Comparison of ENCODE assay signal across 8 mouse cellular contexts in the genomic region with DNA sequence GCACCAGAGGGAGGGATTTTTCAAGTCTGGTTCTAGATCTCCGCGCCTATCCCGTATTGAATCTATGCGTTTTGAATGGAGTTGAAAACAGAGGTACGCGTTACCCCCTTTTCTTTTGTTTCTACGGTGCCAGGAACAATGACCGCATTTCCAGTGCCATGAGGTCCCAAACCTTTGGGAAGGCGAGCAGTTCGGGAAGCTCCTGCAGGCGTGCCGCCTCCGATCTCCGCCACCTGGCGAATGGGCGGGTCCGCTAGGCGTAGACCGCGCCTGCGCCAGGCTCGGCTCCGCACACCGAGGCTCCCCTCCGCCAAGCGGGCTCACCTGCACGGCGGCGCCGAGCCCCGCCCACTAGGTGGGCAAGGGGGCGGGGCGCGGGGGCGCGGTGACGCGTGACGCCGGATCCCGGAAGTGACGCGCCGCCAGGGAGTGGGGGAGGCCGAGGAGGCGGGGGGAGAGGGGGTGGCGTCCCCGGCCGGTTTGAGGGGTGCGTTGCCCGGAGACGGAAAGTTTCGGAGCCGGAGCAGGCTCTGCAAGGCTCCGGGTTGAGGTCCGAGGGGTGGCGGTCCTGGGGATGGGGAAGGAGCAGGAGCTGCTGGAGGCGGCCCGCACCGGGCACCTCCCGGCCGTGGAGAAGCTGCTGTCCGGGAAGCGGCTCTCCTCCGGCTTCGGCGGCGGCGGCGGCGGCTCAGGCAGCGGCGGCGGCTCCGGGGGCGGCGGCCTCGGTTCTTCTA. TPM values are rescaled to one million over a fixed set of nuclear protein-coding genes. Genes with fewer than 3 reads are reported as not detected.
DNase-seq lines count a peak whose midpoint lies in the region; ATAC-seq and TF ChIP-seq lines count a peak whose summit lies in the region.

A gene (plus strand): TSS at position 419 of the 734 bp plus-strand sequence.

- DNase-seq in A20 (ENCODE audit: low read depth, low spot score), result peak; percentile 91
- peak; percentile 77 to 78 for DNase-seq in heart, adult 9 months (ENCODE audit: low spot score in 2 of 2)
- peak; percentile 89 for DNase-seq in liver, embryonic 11.5 days (ENCODE audit: low spot score)
- peak; percentile 93 for DNase-seq in naive thymus-derived CD4-positive, alpha-beta T cell, adult 2 months (ENCODE audit: low read depth)

- peak within 1 kb of the TSS; percentile 89 for H3K4me2 ChIP-seq in embryonic facial prominence, embryonic 15.5 days (replicated peaks)
- peak within 1 kb of the TSS; percentile 88 for H3K4me2 ChIP-seq in kidney, embryonic 15.5 days
- H3K4me2 ChIP-seq in liver, embryonic 11.5 days, result peak within 1 kb of the TSS; percentile 88
- H3K4me2 ChIP-seq in stomach, embryonic 14.5 days (replicated peaks; ENCODE audit: low read depth, low read length), result peak within 1 kb of the TSS; percentile 89

- no peaks in the 10 kb centered on the region for H3K27me3 ChIP-seq in embryonic facial prominence, embryonic 15.5 days
- H3K27me3 ChIP-seq in kidney, embryonic 15.5 days, result no peaks in the 10 kb centered on the region
- H3K27me3 ChIP-seq in liver, embryonic 11.5 days (replicated peaks; ENCODE audit: control insufficient read depth, insufficient read depth, low read length), result no peaks in the 10 kb centered on the region
- no peaks in the 10 kb centered on the region for H3K27me3 ChIP-seq in stomach, embryonic 14.5 days (ENCODE audit: control insufficient read depth, insufficient read depth, low read length)

- no peak for TF ChIP-seq CTCF in bone marrow, adult 2 months (IDR thresholded peaks at IDR 0.05; ENCODE audit: control insufficient read depth, insufficient read depth, low read length)

- WGBS in bone marrow, adult 2 months, result under 1% methylated on average over 78 of the region's 78 CpGs
- under 1% methylated on average over 73 of the region's 78 CpGs for WGBS in embryonic facial prominence, embryonic 15.5 days
- under 1% methylated on average over 71 of the region's 78 CpGs for WGBS in kidney, embryonic 15.5 days
- WGBS in liver, embryonic 11.5 days, result under 1% methylated on average over 77 of the region's 78 CpGs
- WGBS in stomach, embryonic 14.5 days, result under 1% methylated on average over 75 of the region's 78 CpGs

- ATAC-seq in embryonic facial prominence, embryonic 15.5 days (ENCODE audit: insufficient number of reproducible peaks, low FRiP score, low TSS enrichment, low read depth), result peak; percentile 85
- peak; percentile 91 for ATAC-seq in kidney, embryonic 15.5 days (replicated peaks; ENCODE audit: low FRiP score)
- ATAC-seq in liver, embryonic 11.5 days (replicated peaks; ENCODE audit: low FRiP score), result peak; percentile 86
- peak; percentile 91 for ATAC-seq in stomach, embryonic 14.5 days (ENCODE audit: insufficient number of reproducible peaks, insufficient read depth, low FRiP score, low read depth)

- H3K9ac ChIP-seq in embryonic facial prominence, embryonic 15.5 days, result peak within 1 kb of the TSS; percentile 89
- H3K9ac ChIP-seq in kidney, embryonic 15.5 days, result peak within 1 kb of the TSS; percentile 93
- H3K9ac ChIP-seq in liver, embryonic 11.5 days (ENCODE audit: low read depth, low read length), result peak within 1 kb of the TSS; percentile 85
- H3K9ac ChIP-seq in stomach, embryonic 14.5 days (replicated peaks; ENCODE audit: low read depth, low read length), result peak within 1 kb of the TSS; percentile 71

- H3K27ac ChIP-seq in bone marrow, adult 2 months (ENCODE audit: control insufficient read depth, insufficient read depth, low read depth, low read length, poor library complexity), result peak within 1 kb of the TSS; percentile 91
- peak within 1 kb of the TSS; percentile 92 for H3K27ac ChIP-seq in embryonic facial prominence, embryonic 15.5 days (replicated peaks)
- H3K27ac ChIP-seq in kidney, embryonic 15.5 days, result peak within 1 kb of the TSS; percentile 92
- H3K27ac ChIP-seq in liver, embryonic 11.5 days (ENCODE audit: low read depth, low read length), result peak within 1 kb of the TSS; percentile 70
- peak within 1 kb of the TSS; percentile 77 for H3K27ac ChIP-seq in stomach, embryonic 14.5 days (ENCODE audit: low read length)

- H3K4me3 ChIP-seq in bone marrow, adult 2 months (replicated peaks; ENCODE audit: control insufficient read depth, low read depth, low read length), result peak within 1 kb of the TSS; percentile 85
- peak within 1 kb of the TSS; percentile 87 for H3K4me3 ChIP-seq in embryonic facial prominence, embryonic 15.5 days (replicated peaks)
- H3K4me3 ChIP-seq in kidney, embryonic 15.5 days (replicated peaks), result peak within 1 kb of the TSS; percentile 94
- peak within 1 kb of the TSS; percentile 92 for H3K4me3 ChIP-seq in liver, embryonic 11.5 days (ENCODE audit: low read depth, low read length)
- H3K4me3 ChIP-seq in stomach, embryonic 14.5 days (ENCODE audit: low read depth, low read length), result peak within 1 kb of the TSS; percentile 69

- H3K9me3 ChIP-seq in embryonic facial prominence, embryonic 15.5 days (replicated peaks), result no peaks in the 10 kb centered on the region
- no peaks in the 10 kb centered on the region for H3K9me3 ChIP-seq in kidney, embryonic 15.5 days (replicated peaks)
- H3K9me3 ChIP-seq in liver, embryonic 11.5 days (ENCODE audit: control insufficient read depth, low read length), result no peaks in the 10 kb centered on the region
- no peaks in the 10 kb centered on the region for H3K9me3 ChIP-seq in stomach, embryonic 14.5 days (ENCODE audit: control insufficient read depth, low read depth, low read length)

- TF ChIP-seq POLR2A in bone marrow, adult 2 months (IDR thresholded peaks at IDR 0.05; ENCODE audit: borderline replicate concordance, control insufficient read depth, low read depth, low read length), result no peak; the same call in 1 of the 2 replicates

- H3K4me1 ChIP-seq in bone marrow, adult 2 months (ENCODE audit: control insufficient read depth, insufficient read depth, low read length), result peaks cover 4% of the 10 kb centered on the region; the same call in 1 of the 2 replicates
- H3K4me1 ChIP-seq in embryonic facial prominence, embryonic 15.5 days, result peaks cover 37% of the 10 kb centered on the region
- peaks cover 39% of the 10 kb centered on the region for H3K4me1 ChIP-seq in kidney, embryonic 15.5 days
- H3K4me1 ChIP-seq in liver, embryonic 11.5 days (replicated peaks; ENCODE audit: control insufficient read depth, insufficient read depth, low read length), result peaks cover 16% of the 10 kb centered on the region
- peaks cover 22% of the 10 kb centered on the region for H3K4me1 ChIP-seq in stomach, embryonic 14.5 days (ENCODE audit: control insufficient read depth, insufficient read depth, low read length)

- H3K36me3 ChIP-seq in embryonic facial prominence, embryonic 15.5 days, result peaks cover 12% of the 10 kb centered on the region
- H3K36me3 ChIP-seq in kidney, embryonic 15.5 days, result peaks cover 18% of the 10 kb centered on the region
- H3K36me3 ChIP-seq in liver, embryonic 11.5 days (ENCODE audit: control insufficient read depth, insufficient read depth, low read length), result 0 out of 2 replicates have a peak, but pooled peaks cover 2% of the 10 kb centered on the region
- peaks cover 8% of the 10 kb centered on the region; the same call in 1 of the 2 replicates for H3K36me3 ChIP-seq in stomach, embryonic 14.5 days (ENCODE audit: control insufficient read depth, insufficient read depth, low read length)

RNA-seq across cellular contexts. Expression of the gene that starts here (rescaled TPM):
- polyA plus RNA-seq in bone marrow, adult 2 months (2011; ENCODE audit: insufficient read depth, insufficient read length, low replicate concordance, missing spikeins), result 9.1 and 28.9 TPM in 2 replicates
- 15.3 and 16.6 TPM in 2 replicates for polyA plus RNA-seq in embryonic facial prominence, embryonic 15.5 days (2015; fragmentation: Nextera tagmentation; extraction: Ambion mirVana)
- polyA plus RNA-seq in kidney, embryonic 15.5 days (2015; fragmentation: Nextera tagmentation; extraction: Ambion mirVana), result 12.4 and 14.4 TPM in 2 replicates
- 8.3 and 8.9 TPM in 2 replicates for polyA plus RNA-seq in liver, embryonic 11.5 days (2014; fragmentation: Nextera tagmentation; extraction: Ambion mirVana)
- 19.5 and 19.8 TPM in 2 replicates for polyA plus RNA-seq in stomach, embryonic 14.5 days (2014; fragmentation: Nextera tagmentation; extraction: Ambion mirVana)

Comparison
In these comparisons a context has a peak if more than half of its experiments do, and no peak if none do; other contexts are left out.
1. Peak in every context shown above with its lines: DNase-seq, ATAC-seq, H3K4me3 ChIP-seq and H3K27ac ChIP-seq.